8 mouse cellular contexts compared by ENCODE assay signal in genomic region chr7:5061774-5062359, GRCm38 (mm10). TPM values are rescaled to one million over a fixed set of nuclear protein-coding genes. Genes with fewer than 3 reads are reported as not detected.
DNase-seq lines count a peak whose midpoint lies in the region; ATAC-seq and TF ChIP-seq lines count a peak whose summit lies in the region.

Gene U2af2 (plus strand): TSS chr7:5062143.

- H3K4me1 ChIP-seq in brown adipose tissue, adult 24 weeks (ENCODE audit: control insufficient read depth, insufficient read depth, insufficient read length, low read length): peaks cover 9% of the 10 kb centered on the region; the same call in 1 of the 2 replicates
- peaks cover 18% of the 10 kb centered on the region; the same call in 1 of the 2 replicates for H3K4me1 ChIP-seq in heart, embryonic 11.5 days (ENCODE audit: control insufficient read depth, insufficient read depth, low read length)
- H3K4me1 ChIP-seq in kidney, embryonic 16.5 days (ENCODE audit: insufficient read depth, low read length): peaks cover 41% of the 10 kb centered on the region
- H3K4me1 ChIP-seq in liver, embryonic 11.5 days (replicated peaks; ENCODE audit: control insufficient read depth, insufficient read depth, low read length): peaks cover 36% of the 10 kb centered on the region

- H3K4me3 ChIP-seq in brown adipose tissue, adult 24 weeks (ENCODE audit: insufficient read depth, low read depth, low read length): peak within 1 kb of the TSS; percentile 93
- peak within 1 kb of the TSS; percentile 78 for H3K4me3 ChIP-seq in heart, embryonic 11.5 days (ENCODE audit: low read depth, low read length)
- peak within 1 kb of the TSS; percentile 79 for H3K4me3 ChIP-seq in kidney, embryonic 16.5 days (ENCODE audit: low read length)
- H3K4me3 ChIP-seq in liver, embryonic 11.5 days (ENCODE audit: low read depth, low read length): peak within 1 kb of the TSS; percentile 80
- H3K4me3 ChIP-seq in myocyte: peak within 1 kb of the TSS; percentile 96

- no peaks in the 10 kb centered on the region for H3K9me3 ChIP-seq in heart, embryonic 11.5 days (replicated peaks; ENCODE audit: control insufficient read depth, low read length)
- no peaks in the 10 kb centered on the region for H3K9me3 ChIP-seq in kidney, embryonic 16.5 days (ENCODE audit: low read length)
- no peaks in the 10 kb centered on the region for H3K9me3 ChIP-seq in liver, embryonic 11.5 days (ENCODE audit: control insufficient read depth, low read length)

- H3K27me3 ChIP-seq in heart, embryonic 11.5 days (ENCODE audit: control insufficient read depth, insufficient read depth, low read length): peaks cover 20% of the 10 kb centered on the region
- H3K27me3 ChIP-seq in kidney, embryonic 16.5 days (ENCODE audit: insufficient read depth, low read length): peaks cover 8% of the 10 kb centered on the region; the same call in 1 of the 2 replicates
- H3K27me3 ChIP-seq in liver, embryonic 11.5 days (replicated peaks; ENCODE audit: control insufficient read depth, insufficient read depth, low read length): peaks cover 22% of the 10 kb centered on the region
- peaks cover 4% of the 10 kb centered on the region for H3K27me3 ChIP-seq in myocyte (ENCODE audit: control insufficient read depth, insufficient read depth, insufficient read length)
- H3K27me3 ChIP-seq in splenic B cell, adult 2 months (ENCODE audit: control insufficient read depth, insufficient read depth, low read length, poor library complexity, severe bottlenecking): no peaks in the 10 kb centered on the region

- DNase-seq in CD4-positive, CD25-positive, alpha-beta regulatory T cell, adult 2 months (ENCODE audit: low read depth, low spot score): peak; percentile 96
- DNase-seq in liver, embryonic 11.5 days (ENCODE audit: low spot score): peak; percentile 92
- DNase-seq in splenic B cell, adult 2 months (ENCODE audit: low read depth, low spot score): peak; percentile 95

- ATAC-seq in erythroid progenitor cell, adult 5-6 weeks (replicated peaks; ENCODE audit: low FRiP score, poor library complexity, severe bottlenecking): peak; percentile 67
- ATAC-seq in heart, embryonic 11.5 days (replicated peaks; ENCODE audit: insufficient number of reproducible peaks, low FRiP score, low TSS enrichment): peak; percentile 85
- peak; percentile 83 for ATAC-seq in kidney, embryonic 16.5 days (ENCODE audit: low FRiP score, low TSS enrichment)
- peak; percentile 79 for ATAC-seq in liver, embryonic 11.5 days (replicated peaks; ENCODE audit: low FRiP score)

- WGBS in heart, embryonic 11.5 days (ENCODE audit: insufficient replicate concordance): 0% methylated on average over 63 of the region's 65 CpGs
- under 1% methylated on average over 57 of the region's 65 CpGs for WGBS in kidney, embryonic 16.5 days
- WGBS in liver, embryonic 11.5 days: under 1% methylated on average over 59 of the region's 65 CpGs

- peak within 1 kb of the TSS; percentile 99 for H3K27ac ChIP-seq in brown adipose tissue, adult 24 weeks (replicated peaks; ENCODE audit: low read depth, low read length)
- H3K27ac ChIP-seq in heart, embryonic 11.5 days (ENCODE audit: low read depth, low read length): peak within 1 kb of the TSS; percentile 99
- H3K27ac ChIP-seq in kidney, embryonic 16.5 days (ENCODE audit: low read length): peak within 1 kb of the TSS; percentile 100
- H3K27ac ChIP-seq in liver, embryonic 11.5 days (ENCODE audit: low read depth, low read length): peak within 1 kb of the TSS; percentile 98

- H3K36me3 ChIP-seq in heart, embryonic 11.5 days (ENCODE audit: control insufficient read depth, insufficient read depth, low read length): 0 out of 2 replicates have a peak, but pooled peaks cover 4% of the 10 kb centered on the region
- H3K36me3 ChIP-seq in kidney, embryonic 16.5 days (ENCODE audit: insufficient read depth, low read length): peaks cover 7% of the 10 kb centered on the region; the same call in 1 of the 2 replicates
- peaks cover 12% of the 10 kb centered on the region for H3K36me3 ChIP-seq in liver, embryonic 11.5 days (ENCODE audit: control insufficient read depth, insufficient read depth, low read length)
- H3K36me3 ChIP-seq in myocyte (ENCODE audit: control insufficient read depth, insufficient read depth): peaks cover 6% of the 10 kb centered on the region
- H3K36me3 ChIP-seq in splenic B cell, adult 2 months (ENCODE audit: control insufficient read depth, insufficient read depth, low read length, poor library complexity, severe bottlenecking): peaks cover 2% of the 10 kb centered on the region; the same call in 1 of the 2 replicates

- TF ChIP-seq POLR2A in myocyte (IDR thresholded peaks at IDR 0.05; ENCODE audit: insufficient read length, low read depth): peak; percentile 94

- H3K4me2 ChIP-seq in heart, embryonic 11.5 days: peak within 1 kb of the TSS; percentile 87
- peak within 1 kb of the TSS; percentile 96 for H3K4me2 ChIP-seq in kidney, embryonic 16.5 days (replicated peaks; ENCODE audit: low read depth, low read length)
- H3K4me2 ChIP-seq in liver, embryonic 11.5 days: peak within 1 kb of the TSS; percentile 100
- H3K4me2 ChIP-seq in myocyte (ENCODE audit: low read depth): peak within 1 kb of the TSS; percentile 97

- H3ac ChIP-seq in myocyte (ENCODE audit: control insufficient read depth, insufficient read length): peak within 1 kb of the TSS; percentile 96

- peak within 1 kb of the TSS; percentile 95 for H3K9ac ChIP-seq in heart, embryonic 11.5 days (ENCODE audit: low read depth, low read length)
- peak within 1 kb of the TSS; percentile 98 for H3K9ac ChIP-seq in kidney, embryonic 16.5 days (replicated peaks; ENCODE audit: low read length)
- peak within 1 kb of the TSS; percentile 98 for H3K9ac ChIP-seq in liver, embryonic 11.5 days (ENCODE audit: low read depth, low read length)

- H3K79me2 ChIP-seq in myocyte (ENCODE audit: control insufficient read depth, insufficient read depth): peaks cover 44% of the 10 kb centered on the region

TF ChIP-seq in myocyte, 11 proteins besides CTCF, POLR2A, EP300 and RAD21:
- TF ChIP-seq E2F4 (IDR thresholded peaks at IDR 0.05; ENCODE audit: insufficient read depth): no peak
- TF ChIP-seq POLR2AphosphoS2 (IDR thresholded peaks at IDR 0.05; ENCODE audit: insufficient read length, low read depth): peak; percentile 89
- no peak for TF ChIP-seq MYOG (IDR thresholded peaks at IDR 0.05; ENCODE audit: control insufficient read depth in 1 of 3, insufficient read depth in 1 of 3, insufficient read length in 2 of 3, low read depth in 2 of 3)
TF ChIP-seq in myocyte: peak in this region for 1.

RNA-seq across cellular contexts. Expression of gene U2af2, which starts in this region (rescaled TPM):
- 44.6 and 58.8 TPM in 2 replicates for polyA plus RNA-seq in brown adipose tissue, adult 24 weeks (2012; ENCODE audit: insufficient read depth, insufficient read length, missing spikeins)
- 93.0 and 138 TPM in 2 replicates for total RNA-seq in erythroid progenitor cell, adult 5-6 weeks (2015; ENCODE audit: low replicate concordance)
- 83.8 and 99.2 TPM in 2 replicates for total RNA-seq in erythroid progenitor cell, adult 5-6 weeks (2017; ENCODE audit: low replicate concordance)
- polyA plus RNA-seq in heart, embryonic 11.5 days (2014; fragmentation: Nextera tagmentation; extraction: Ambion mirVana): 84.0 and 85.5 TPM in 2 replicates
- polyA plus RNA-seq in kidney, embryonic 16.5 days (2015; fragmentation: Nextera tagmentation; extraction: Ambion mirVana): 136 and 139 TPM in 2 replicates
- polyA plus RNA-seq in liver, embryonic 11.5 days (2014; fragmentation: Nextera tagmentation; extraction: Ambion mirVana): 169 TPM in 2 replicates
- polyA plus RNA-seq in myocyte (2012; fragmentation: generic; extraction: Trizol): 159 TPM

Comparison
In these comparisons a context has a peak if more than half of its experiments do, and no peak if none do; other contexts are left out.
1. Peak in every context shown above with its lines: DNase-seq, ATAC-seq, H3K4me3 ChIP-seq and H3K27ac ChIP-seq.